Mouse (Mus musculus) megakaryocyte, embryonic 14.5 days (primary cell): ENCODE results near the gene Mgst2. TPM values are rescaled to one million over a fixed set of nuclear protein-coding genes. Genes with fewer than 3 reads are reported as not detected.

Experiments used
- H3K27me3 ChIP-seq: replicated peaks from 2 replicates; pipeline ENCODE3; 2012; ENCODE audit warnings: inconsistent platforms
- H3K36me3 ChIP-seq: replicated peaks from 2 replicates; pipeline ENCODE3; 2012; ENCODE audit warnings: low read length, inconsistent platforms, mixed read lengths
- H3K4me1 ChIP-seq: 2 replicates; pipeline ENCODE4 v1.6.1; 2012; ENCODE audit warnings: inconsistent platforms
- H3K4me3 ChIP-seq: replicated peaks from 2 replicates; pipeline ENCODE3; 2012; ENCODE audit warnings: moderate library complexity, mild to moderate bottlenecking, inconsistent platforms
- H3K9me3 ChIP-seq: 2 replicates; pipeline ENCODE4 v1.6.1; 2012; ENCODE audit warnings: inconsistent platforms
- FLI1 ChIP-seq: IDR thresholded peaks from 2 replicates; pipeline ENCODE4 v1.6.1; 2012; ENCODE audit warnings: low read length, inconsistent platforms, mixed read lengths
- GATA1 ChIP-seq: IDR thresholded peaks from 3 replicates; pipeline ENCODE4 v1.6.1; 2012; ENCODE audit warnings: mixed read lengths, low read length, inconsistent platforms, borderline replicate concordance
- polyA plus RNA-seq: library from polyadenylated mRNA; stranded (reverse); fragments of >175 nt; gene quantifications from 2 replicates; pipeline ENCODE4 v1.2.3, GENCODE M21; 2012; ENCODE audit warnings: low replicate concordance; ENCODE audit not compliant: insufficient read depth

Mgst2 gene
- polyA plus RNA-seq, 1 experiment = 1.1 TPM

DNA sequence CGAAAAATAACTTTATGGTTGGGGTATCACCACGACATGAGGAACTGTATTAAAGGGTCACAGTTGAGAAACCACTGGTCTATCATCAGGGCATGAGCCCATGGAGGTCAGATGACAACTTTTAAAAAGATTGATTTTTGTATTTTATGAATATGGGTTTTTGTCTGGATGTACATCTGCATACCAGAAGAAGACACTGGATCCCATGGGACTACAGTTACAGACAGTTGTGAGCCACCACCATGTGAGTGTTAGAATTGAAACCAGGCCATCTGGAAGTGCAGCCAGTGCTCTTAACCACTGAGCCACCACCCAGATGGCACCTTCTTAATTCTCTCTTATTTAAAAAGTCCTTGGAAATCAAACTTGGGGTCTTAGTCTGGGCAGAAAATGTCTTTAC is 24.2 kb upstream of the Mgst2 start:
- Histone ChIP-seq H3K36me3 (no peaks in the 10 kb centered on the region), H3K27me3 (peaks cover 2% of the 10 kb centered on the region), H3K4me3 (peak overlapping the region; percentile 16), H3K4me1 (peaks cover 27% of the 10 kb centered on the region), H3K9me3 (peaks cover 22% of the 10 kb centered on the region)
- TF ChIP-seq FLI1 (no peak), GATA1 (no peak)

DNA sequence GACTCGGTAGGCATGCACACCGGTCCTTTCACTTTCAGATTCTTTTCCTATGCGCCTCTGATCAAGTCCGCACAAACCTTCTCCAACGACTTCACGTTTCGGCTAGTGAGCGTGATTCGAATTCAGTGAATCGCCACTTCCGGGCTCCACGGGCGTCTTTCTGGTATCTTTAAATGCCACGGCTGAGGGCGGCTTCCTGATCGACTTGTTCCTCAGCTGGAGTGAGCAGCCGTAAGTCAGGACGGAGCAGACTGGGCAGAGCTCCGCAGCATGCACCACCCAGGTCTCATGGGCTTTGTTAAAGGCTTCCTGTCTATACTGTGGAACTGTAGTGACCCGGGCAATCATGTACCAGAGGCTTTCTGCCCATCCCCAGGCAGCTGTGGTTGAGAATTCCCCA is 23.5 kb upstream of the Mgst2 start:
- peaks cover 2% of the 10 kb centered on the region for H3K27me3 ChIP-seq

DNA sequence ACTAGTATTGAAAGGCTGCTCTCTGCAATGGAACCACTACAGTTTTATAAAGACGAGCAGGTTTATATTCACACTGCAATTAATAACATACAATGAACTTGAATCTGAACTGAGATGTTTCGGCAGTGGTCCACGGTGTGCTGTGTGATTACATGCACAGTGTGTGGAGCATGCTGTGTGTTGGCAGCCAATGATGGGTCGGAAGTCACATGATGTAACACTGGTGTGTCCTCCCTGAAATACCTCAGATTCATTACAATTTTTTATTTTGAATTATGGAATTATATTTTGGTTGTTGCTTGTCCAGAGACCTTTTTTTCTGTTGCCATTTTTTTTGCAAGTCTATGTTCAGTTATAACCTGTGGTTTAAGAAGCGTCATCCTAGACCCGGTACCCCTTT is 22.8 kb upstream of the Mgst2 start:
- H3K27me3 ChIP-seq = peaks cover 2% of the 10 kb centered on the region
- peak overlapping the region; percentile 92 for H3K4me3 ChIP-seq
- H3K36me3 ChIP-seq = no peaks in the 10 kb centered on the region
- peaks cover 32% of the 10 kb centered on the region for H3K4me1 ChIP-seq
- no peak for TF ChIP-seq FLI1
- no peak for TF ChIP-seq GATA1
- H3K9me3 ChIP-seq = peaks cover 10% of the 10 kb centered on the region

More for the DNA sequence above, 23.5 kb upstream of the Mgst2 start:
- Histone ChIP-seq H3K4me1 (peaks cover 32% of the 10 kb centered on the region), H3K4me3 (peak overlapping the region; percentile 92), H3K9me3 (peaks cover 15% of the 10 kb centered on the region), H3K36me3 (no peaks in the 10 kb centered on the region)
- TF ChIP-seq GATA1 (no peak), FLI1 (no peak)

DNA sequence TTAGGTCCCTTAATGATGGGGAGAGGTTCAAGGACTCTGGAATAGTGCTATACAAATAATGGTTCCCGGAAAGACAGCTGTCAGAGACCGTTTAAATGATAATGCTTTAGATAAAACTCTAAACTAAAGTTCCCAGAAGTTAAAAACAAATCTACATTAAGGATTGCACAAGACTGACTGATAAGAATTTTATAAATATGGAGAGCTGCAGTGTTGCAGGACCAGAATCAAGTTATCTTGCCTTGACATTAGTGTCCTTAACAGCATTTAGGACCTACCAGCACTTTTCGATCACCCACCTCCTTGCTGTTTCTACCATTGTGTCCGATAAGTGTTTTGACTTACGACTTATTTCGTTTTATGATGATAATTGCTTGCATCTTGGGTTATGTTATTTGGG is 21.9 kb upstream of the Mgst2 start:
- no peak overlapping the region for H3K4me3 ChIP-seq
- peaks cover 32% of the 10 kb centered on the region for H3K4me1 ChIP-seq
- TF ChIP-seq GATA1 = no peak
- TF ChIP-seq FLI1 = no peak
- H3K27me3 ChIP-seq = peaks cover 3% of the 10 kb centered on the region
- H3K36me3 ChIP-seq = no peaks in the 10 kb centered on the region
- peaks cover 7% of the 10 kb centered on the region for H3K9me3 ChIP-seq

DNA sequence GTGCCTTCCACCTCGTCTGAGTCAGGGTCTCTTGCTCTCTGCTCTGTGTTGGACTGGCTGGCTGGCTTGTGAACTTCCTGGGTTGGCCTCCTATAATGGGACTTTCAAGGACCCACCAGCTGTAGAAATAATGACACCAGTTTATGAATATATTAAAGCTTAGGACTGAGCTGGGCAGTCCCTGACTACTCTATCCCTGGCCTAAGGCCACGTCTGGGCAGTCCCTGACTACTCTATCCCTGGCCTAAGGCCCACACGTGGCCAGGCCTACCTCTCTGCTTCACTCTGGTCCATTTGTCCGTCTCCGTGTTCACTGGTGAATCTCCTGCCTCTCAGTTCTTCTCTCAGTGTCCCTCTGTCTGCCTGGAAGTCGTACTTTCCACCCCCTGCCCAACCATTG is 14.7 kb upstream of the Mgst2 start:
- H3K27me3 ChIP-seq = peaks cover 11% of the 10 kb centered on the region
- peaks cover 51% of the 10 kb centered on the region for H3K4me1 ChIP-seq
- no peaks in the 10 kb centered on the region for H3K36me3 ChIP-seq
- no peak overlapping the region for H3K4me3 ChIP-seq
- no peak for TF ChIP-seq GATA1
- TF ChIP-seq FLI1 = no peak
- H3K9me3 ChIP-seq = peaks cover 9% of the 10 kb centered on the region

DNA sequence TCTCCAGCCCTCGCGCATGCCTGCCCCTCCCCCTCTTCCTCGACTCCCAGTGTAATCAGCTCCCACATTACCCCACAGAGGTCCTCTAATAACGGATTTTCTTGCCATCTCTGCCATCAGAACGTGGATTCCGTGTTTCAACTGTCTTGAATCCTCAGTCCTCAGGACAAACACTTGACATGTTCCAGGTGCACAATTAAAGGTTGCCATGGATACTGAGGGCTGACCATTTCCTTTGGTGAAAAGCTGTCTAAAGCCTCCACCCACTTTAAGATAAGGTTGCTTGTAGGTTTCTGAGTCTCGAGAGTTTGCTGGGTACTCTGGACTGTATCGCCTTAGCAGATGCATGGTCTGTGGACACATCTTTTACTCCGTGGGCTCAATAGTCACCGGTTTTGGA is 13.9 kb upstream of the Mgst2 start:
- H3K9me3 ChIP-seq = peaks cover 9% of the 10 kb centered on the region
- peaks cover 55% of the 10 kb centered on the region for H3K4me1 ChIP-seq
- H3K36me3 ChIP-seq = no peaks in the 10 kb centered on the region
- TF ChIP-seq GATA1 = no peak
- no peak for TF ChIP-seq FLI1
- no peak overlapping the region for H3K4me3 ChIP-seq
- peaks cover 14% of the 10 kb centered on the region for H3K27me3 ChIP-seq

DNA sequence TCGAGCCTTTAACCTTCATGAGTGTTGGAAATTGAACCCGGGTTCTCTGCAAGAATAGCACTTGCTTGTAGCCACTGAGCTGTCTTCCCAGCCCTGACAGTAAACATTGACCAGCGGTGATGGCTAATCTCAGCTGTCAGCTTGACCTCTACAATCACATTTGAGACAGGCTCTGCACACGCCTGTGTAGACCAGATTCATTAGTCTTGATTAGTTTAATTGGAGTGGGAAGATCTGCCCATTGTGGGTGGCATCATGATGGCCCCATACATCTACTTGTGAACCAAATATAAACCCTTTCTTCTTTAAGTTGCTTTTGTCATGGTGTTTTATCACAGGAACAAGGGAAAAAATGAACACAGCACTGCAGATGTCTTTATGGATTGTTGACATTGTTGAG is 12.8 kb upstream of the Mgst2 start:
- Histone ChIP-seq H3K36me3 (no peaks in the 10 kb centered on the region), H3K4me1 (peaks cover 62% of the 10 kb centered on the region), H3K27me3 (peaks cover 14% of the 10 kb centered on the region), H3K4me3 (no peak overlapping the region), H3K9me3 (peaks cover 9% of the 10 kb centered on the region)
- no peak for TF ChIP-seq FLI1
- no peak for TF ChIP-seq GATA1

DNA sequence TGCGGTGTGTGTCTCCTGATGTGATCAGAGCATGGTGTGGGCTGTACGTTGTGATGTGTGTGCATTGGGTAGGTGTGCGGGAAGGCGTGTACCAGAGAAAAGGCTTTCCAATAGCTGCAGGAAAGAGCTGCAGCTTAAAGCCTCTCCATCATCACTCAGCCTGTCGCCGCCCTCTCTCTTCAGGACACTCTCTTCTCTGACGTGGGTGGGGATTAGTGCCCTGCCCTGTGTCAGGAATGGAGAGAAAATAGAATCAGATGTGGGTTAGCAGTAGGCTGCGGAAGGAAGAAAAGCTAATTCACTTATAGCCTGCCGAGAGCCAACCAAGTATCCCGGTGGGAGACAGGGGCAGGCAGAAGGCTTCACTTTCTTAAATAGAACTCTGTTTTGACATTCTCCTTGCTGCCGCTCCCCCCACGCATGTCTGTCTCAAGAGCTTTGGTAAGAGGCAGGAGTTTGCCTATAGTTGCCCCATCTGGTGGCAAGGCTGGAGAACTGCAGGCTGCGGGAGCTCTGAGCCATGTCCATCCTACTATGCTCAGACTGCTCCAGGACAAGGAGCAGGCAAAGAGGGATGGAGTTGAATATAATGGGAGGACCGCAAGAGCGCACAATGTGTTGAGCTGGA is 12.0 kb upstream of the Mgst2 start:
- TF ChIP-seq GATA1 (no peak), FLI1 (no peak)
- no peaks in the 10 kb centered on the region for H3K36me3 ChIP-seq
- H3K4me3 ChIP-seq = peak overlapping the region; percentile 38
- H3K4me1 ChIP-seq = peaks cover 69% of the 10 kb centered on the region
- peaks cover 13% of the 10 kb centered on the region for H3K27me3 ChIP-seq
- H3K9me3 ChIP-seq = peaks cover 9% of the 10 kb centered on the region

DNA sequence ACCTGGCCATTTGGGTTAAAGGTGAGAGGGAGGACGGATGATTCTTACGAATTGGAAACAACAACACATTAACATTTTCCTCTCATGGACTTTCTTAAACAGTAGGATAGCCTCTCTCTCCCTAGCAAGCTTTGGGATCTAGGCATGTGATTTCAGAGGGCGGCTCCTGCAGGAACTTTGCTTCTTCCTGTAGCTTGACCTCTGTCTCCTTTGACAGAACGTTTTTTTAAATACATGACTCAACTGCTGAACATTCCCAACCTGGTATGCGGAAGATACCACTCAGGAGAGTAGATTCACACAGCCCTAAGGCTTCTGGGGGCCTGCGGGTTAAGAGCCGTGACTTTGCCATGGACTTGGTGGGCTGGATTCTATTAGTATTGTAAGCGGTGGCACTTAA is 10.7 kb upstream of the Mgst2 start:
- Histone ChIP-seq H3K27me3 (peaks cover 10% of the 10 kb centered on the region), H3K4me1 (peaks cover 82% of the 10 kb centered on the region), H3K4me3 (no peak overlapping the region), H3K9me3 (peaks cover 7% of the 10 kb centered on the region), H3K36me3 (no peaks in the 10 kb centered on the region)
- TF ChIP-seq GATA1 (no peak), FLI1 (no peak)

DNA sequence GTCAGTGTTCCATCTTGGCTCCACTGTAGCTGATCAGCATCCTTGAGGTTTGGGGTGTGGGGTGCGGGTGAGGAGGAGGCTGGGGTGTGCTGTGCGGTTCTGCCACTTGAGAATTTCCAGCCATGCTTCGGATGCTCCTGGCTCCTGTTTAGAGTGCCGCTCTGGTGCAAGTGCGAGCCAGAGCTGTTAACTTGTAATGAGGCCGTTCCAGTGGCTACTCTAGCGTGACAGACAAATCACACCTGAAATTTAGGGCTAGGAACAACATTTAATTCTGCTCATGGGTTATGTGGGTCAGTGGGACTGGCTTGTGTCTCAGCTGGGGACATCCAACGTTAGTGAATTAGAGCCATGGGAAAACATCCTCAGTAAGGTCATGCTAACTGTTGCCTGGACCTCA is 10.2 kb upstream of the Mgst2 start:
- Histone ChIP-seq H3K27me3 (peaks cover 8% of the 10 kb centered on the region), H3K36me3 (no peaks in the 10 kb centered on the region), H3K9me3 (peaks cover 1% of the 10 kb centered on the region), H3K4me3 (no peak overlapping the region), H3K4me1 (peaks cover 88% of the 10 kb centered on the region)
- no peak for TF ChIP-seq GATA1
- no peak for TF ChIP-seq FLI1

DNA sequence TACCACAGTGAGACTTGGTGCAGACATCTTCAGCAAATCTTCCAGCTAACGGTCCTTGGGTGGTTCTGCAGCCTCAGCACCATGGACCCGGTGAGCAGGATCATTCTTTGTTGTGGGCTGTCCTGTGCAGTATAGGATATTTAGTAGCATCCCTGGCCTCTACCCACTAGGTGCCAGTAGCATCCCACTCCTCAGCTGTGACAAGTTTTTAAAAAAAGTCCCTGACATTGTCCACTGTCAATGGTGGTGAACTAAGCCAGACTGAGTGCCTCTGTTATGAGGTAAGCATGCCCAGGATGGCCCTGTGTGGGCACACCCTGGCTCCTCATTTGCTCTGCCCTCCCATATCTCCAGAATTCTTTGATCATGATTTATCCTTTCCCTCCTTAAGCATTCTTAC is 9.0 kb upstream of the Mgst2 start:
- peaks cover 7% of the 10 kb centered on the region for H3K27me3 ChIP-seq
- H3K9me3 ChIP-seq = no peaks in the 10 kb centered on the region
- TF ChIP-seq GATA1 = no peak
- no peak for TF ChIP-seq FLI1
- peaks cover 97% of the 10 kb centered on the region for H3K4me1 ChIP-seq
- H3K36me3 ChIP-seq = no peaks in the 10 kb centered on the region
- no peak overlapping the region for H3K4me3 ChIP-seq
